Mouse (Mus musculus): Measurements from ENCODE around the gene Tmem33.

- no peak for TF ChIP-seq POLR2A (IDR thresholded peaks at IDR 0.05; ENCODE audit: extremely low read depth, insufficient read depth, low read length)
- no peak for TF ChIP-seq CTCF (IDR thresholded peaks at IDR 0.05; ENCODE audit: extremely low read depth, insufficient read depth, low read length)
Observed at GRCm38 (mm10) chr5:67324032-67324431, 63.7 kb downstream of the Tmem33 start.

Measured in cortical plate, adult 2 months (tissue).